Mouse (Mus musculus): ENCODE results near the gene Slc13a2. TPM values are rescaled to one million over a fixed set of nuclear protein-coding genes. Genes with fewer than 3 reads are reported as not detected.

The Slc13a2 gene
- polyA plus RNA-seq, 1 experiment from 2014 or later: 0.20 TPM

DNA sequence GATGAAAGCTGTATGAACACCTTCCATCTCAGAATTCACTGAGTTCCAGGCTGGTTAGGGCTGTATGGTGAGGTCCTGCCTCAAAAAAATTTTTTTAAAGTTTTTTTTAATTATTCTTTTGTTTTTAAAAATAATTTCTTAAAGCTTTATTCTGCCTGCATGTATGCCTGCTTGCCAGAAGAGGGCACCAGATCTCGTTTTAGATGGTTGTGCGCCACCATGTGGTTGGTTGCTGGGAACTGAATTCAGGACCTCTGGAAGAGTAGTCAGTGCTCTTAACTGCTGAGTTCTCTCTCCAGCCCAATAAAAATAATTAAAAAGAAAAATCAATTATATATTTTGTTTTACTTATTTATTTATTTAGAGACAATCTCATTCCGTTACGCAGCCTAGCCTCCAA, 31.7 kb upstream of the Slc13a2 start:
- no peaks in the 10 kb centered on the region for H3K79me2 ChIP-seq (ENCODE audit: inconsistent target)
- WGBS (ENCODE audit: missing documents): 20% methylated on average over 4 of the region's 4 CpGs
- H3K36me3 ChIP-seq (ENCODE audit: inconsistent target): no peaks in the 10 kb centered on the region
- H3K4me3 ChIP-seq (ENCODE audit: inconsistent target): no peak overlapping the region
- H3K27ac ChIP-seq: no peak overlapping the region

DNA sequence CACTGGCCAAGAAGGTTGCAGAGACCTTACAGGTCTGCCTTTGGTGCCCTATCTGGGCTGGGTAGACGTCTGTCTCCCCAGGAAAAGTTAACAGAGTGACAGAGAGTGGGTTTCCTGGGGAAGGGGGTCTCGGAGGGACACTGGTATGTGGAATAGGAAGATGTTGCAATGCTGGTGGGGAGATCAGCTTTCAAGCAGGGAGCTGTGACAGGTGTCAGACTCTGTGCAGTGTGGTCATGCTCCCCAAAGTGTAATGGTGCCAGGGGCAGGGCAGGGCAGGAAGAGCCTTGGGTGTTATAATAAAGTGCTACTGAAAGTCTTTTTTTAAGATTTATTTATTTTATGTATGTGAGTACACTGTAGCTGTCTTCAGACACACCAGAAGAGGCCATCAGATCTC, 28.3 kb upstream of the Slc13a2 start:
- no peak overlapping the region for H3K4me3 ChIP-seq (ENCODE audit: inconsistent target)
- no peaks in the 10 kb centered on the region for H3K79me2 ChIP-seq (ENCODE audit: inconsistent target)
- WGBS (ENCODE audit: missing documents): 0% methylated on average over 2 of the region's 2 CpGs
- H3K36me3 ChIP-seq (ENCODE audit: inconsistent target): no peaks in the 10 kb centered on the region
- H3K27ac ChIP-seq: no peak overlapping the region

DNA sequence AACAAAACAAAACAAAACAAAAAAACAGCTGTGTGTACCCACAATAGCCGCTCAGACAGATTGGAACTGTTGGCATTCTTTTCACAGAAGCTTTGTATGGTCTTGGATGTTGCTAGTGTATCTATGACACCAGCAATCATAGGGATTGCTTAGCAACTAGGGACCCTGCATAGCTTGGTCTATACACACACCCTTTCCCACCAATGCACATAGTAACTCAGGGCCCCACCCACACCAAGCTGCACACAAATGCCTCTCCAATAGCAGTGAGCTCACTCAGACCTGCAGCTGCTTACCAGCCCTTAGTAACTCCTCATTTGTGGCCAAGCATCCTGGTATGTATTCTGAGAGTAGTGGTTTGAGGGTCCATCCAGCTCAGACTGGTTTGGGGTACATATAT, 26.2 kb upstream of the Slc13a2 start:
- Histone ChIP-seq H3K4me3 (ENCODE audit: inconsistent target) (no peak overlapping the region), H3K27ac (no peak overlapping the region), H3K36me3 (ENCODE audit: inconsistent target) (no peaks in the 10 kb centered on the region), H3K79me2 (ENCODE audit: inconsistent target) (no peaks in the 10 kb centered on the region)
- WGBS (ENCODE audit: missing documents): 100% methylated on average over 1 of the region's 1 CpGs

DNA sequence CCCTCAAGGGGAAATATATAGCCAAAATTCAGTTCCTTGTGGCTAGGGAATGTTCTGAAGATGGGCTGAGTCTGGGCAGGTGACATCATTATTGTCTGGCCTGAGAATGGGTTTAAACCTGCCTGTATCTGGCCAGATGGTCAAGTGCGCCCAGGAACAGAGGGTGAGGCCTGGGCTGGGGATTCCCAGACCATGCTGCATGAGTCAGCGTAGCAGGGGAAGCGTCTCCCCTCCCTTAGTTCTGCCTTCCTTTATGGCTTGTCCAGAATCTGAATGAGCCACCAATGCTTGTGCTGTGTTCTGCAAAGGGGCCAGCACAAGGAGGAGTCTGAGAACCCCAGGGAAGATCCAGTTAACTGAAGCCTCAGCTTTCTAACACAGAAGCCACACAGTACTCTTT, 25.2 kb upstream of the Slc13a2 start:
- WGBS (ENCODE audit: missing documents): 39% methylated on average over 3 of the region's 3 CpGs
- Histone ChIP-seq H3K79me2 (ENCODE audit: inconsistent target) (no peaks in the 10 kb centered on the region), H3K4me3 (ENCODE audit: inconsistent target) (no peak overlapping the region), H3K27ac (no peak overlapping the region), H3K36me3 (ENCODE audit: inconsistent target) (no peaks in the 10 kb centered on the region)

DNA sequence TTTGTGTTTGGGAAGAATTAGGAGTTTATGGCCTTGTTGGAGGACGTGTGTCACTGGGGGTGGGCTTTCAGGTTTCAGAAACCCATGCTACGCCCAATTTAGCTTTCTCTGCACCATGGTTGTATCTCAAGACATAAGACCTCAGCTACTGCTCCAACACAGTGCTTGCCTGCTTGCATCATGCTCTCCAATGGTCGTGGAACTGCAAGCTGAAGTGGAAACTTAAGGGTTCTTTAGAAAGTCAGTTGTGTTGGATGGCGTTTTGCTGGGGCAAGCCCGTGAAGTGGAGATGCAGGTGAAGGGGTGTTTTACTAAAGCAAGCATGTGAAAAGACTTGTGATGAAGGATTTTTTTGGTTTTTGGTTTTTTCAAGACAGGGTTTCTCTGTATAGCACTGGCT, 21.1 kb upstream of the Slc13a2 start:
- WGBS (ENCODE audit: missing documents): 92% methylated on average over 5 of the region's 5 CpGs
- no peaks in the 10 kb centered on the region for H3K36me3 ChIP-seq (ENCODE audit: inconsistent target)

DNA sequence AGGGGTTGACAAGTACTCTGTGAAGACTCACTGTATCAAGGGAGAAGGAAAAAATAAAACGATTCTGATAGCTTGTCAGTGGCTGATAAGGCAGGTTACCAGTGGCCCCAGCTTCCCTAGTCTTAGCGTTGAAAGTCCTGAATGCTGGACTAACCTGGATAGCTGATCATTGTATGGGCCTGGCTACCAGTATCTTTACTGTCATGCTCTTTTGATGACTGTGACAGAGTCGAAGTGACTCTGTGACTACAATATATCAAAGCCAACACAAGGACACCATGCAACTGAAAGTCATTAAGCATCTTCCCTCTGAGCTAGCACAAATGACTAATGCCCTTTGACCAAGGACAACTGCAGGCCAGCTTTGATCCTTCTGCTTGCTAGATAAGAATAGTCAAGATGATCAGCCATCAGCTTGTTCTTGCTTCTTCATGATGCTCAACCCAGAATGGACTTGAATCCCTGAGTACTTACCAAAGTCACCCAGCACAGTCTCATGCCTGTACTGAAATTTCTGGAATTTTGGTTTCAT, 16.4 kb upstream of the Slc13a2 start:
- no peak overlapping the region for H3K4me3 ChIP-seq (ENCODE audit: inconsistent target)
- no peaks in the 10 kb centered on the region for H3K79me2 ChIP-seq (ENCODE audit: inconsistent target)
- no peaks in the 10 kb centered on the region for H3K36me3 ChIP-seq (ENCODE audit: inconsistent target)
- 85% methylated on average over 3 of the region's 3 CpGs for WGBS (ENCODE audit: missing documents)
- no peak overlapping the region for H3K27ac ChIP-seq

More for the DNA sequence above, 21.1 kb upstream of the Slc13a2 start:
- Histone ChIP-seq H3K79me2 (ENCODE audit: inconsistent target) (no peaks in the 10 kb centered on the region), H3K4me3 (ENCODE audit: inconsistent target) (no peak overlapping the region), H3K27ac (no peak overlapping the region)

DNA sequence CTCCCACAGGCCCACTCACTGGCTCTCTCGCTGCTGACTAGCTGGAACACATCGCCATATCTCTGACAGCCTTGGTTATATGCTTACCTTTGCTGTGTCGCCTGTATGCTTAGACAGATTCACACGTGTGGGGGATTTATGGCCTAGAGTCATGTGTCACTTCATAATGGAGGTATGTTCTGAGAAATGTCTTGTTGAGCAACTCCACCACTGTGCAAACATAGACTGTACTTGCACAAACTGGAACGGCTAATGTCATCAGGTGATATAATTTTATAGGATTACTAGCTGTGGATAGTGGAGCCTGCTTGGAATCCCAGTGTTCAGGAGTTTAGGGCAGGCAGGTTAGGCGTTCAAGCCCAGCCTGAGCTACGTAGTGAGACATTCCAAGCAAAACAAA, 15.2 kb upstream of the Slc13a2 start:
- no peaks in the 10 kb centered on the region for H3K79me2 ChIP-seq (ENCODE audit: inconsistent target)
- WGBS (ENCODE audit: missing documents): 91% methylated on average over 7 of the region's 7 CpGs
- no peak overlapping the region for H3K27ac ChIP-seq
- H3K36me3 ChIP-seq (ENCODE audit: inconsistent target): no peaks in the 10 kb centered on the region
- no peak overlapping the region for H3K4me3 ChIP-seq (ENCODE audit: inconsistent target)

DNA sequence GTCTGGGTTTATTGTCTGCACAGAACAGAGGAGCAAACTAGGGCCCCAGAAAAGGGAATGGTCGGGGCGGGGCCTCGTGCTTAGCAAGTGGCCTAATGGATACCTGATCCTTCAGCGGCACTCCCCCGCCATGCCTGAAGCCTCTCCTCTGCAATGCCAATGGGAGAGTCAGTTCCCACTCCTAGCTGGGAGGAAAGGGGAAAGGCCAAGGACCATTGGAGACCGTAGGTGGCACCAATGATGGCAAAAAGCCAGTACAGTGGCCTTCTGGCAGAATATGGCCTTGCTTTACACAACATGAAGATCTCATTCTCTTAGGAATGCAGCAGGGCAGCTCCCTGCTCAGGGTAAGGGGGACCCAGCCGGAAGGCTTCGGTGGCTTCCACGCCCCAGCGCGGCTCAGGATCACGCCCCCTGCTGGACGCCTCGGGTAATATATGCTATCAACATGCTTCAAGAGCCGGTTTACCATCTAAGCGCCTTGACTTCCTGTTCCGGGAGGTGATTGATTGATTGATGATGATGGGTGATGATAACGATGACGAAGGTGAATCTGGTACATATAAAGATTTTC, 13.8 kb upstream of the Slc13a2 start:
- Histone ChIP-seq H3K36me3 (ENCODE audit: inconsistent target) (no peaks in the 10 kb centered on the region), H3K4me3 (ENCODE audit: inconsistent target) (no peak overlapping the region), H3K27ac (no peak overlapping the region), H3K79me2 (ENCODE audit: inconsistent target) (no peaks in the 10 kb centered on the region)
- WGBS (ENCODE audit: missing documents): 26% methylated on average over 19 of the region's 19 CpGs

DNA sequence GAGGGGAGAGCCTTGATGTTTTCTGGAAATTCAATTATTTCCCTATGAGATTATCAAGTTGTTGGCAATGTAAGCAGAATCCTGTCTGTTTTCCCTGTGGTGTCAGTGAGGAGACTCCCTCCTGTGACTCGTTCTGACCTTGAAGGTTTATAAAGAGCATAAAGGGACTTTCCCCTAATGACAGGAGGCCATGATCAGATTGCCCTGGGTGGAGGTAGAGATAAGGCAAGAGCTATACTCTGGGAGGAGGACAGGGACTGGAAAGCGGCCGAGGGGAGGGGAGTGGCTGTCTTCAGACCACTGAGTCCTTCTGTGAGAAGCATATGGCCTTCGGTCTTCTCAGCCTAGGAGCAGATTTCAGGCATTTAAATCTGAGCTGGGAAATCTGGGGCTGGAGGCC, 12.0 kb upstream of the Slc13a2 start:
- Histone ChIP-seq H3K4me3 (ENCODE audit: inconsistent target) (no peak overlapping the region), H3K79me2 (ENCODE audit: inconsistent target) (no peaks in the 10 kb centered on the region), H3K36me3 (ENCODE audit: inconsistent target) (no peaks in the 10 kb centered on the region), H3K27ac (no peak overlapping the region)
- WGBS (ENCODE audit: missing documents): 94% methylated on average over 4 of the region's 4 CpGs

DNA sequence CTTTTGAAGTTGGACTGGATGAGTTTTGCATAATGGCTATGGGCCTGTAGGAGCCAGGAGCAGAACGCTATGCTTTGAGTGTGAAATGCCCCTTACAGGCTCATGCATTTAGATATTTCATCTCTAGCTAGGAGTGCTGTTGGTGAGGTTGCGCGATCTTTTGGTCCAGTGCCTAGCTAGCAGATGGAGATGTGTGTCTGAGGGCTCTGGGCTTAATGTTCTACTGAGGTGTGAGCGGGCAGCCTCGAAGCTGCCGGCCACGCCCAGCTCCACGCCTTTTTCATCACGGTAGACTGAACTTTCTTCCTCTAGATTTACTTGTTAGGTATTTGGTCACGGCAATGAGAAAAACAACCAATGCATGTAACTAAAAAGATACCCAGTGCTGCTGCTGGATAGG, 9.2 kb upstream of the Slc13a2 start:
- no peaks in the 10 kb centered on the region for H3K79me2 ChIP-seq (ENCODE audit: inconsistent target)
- no peaks in the 10 kb centered on the region for H3K36me3 ChIP-seq (ENCODE audit: inconsistent target)
- 89% methylated on average over 10 of the region's 10 CpGs for WGBS (ENCODE audit: missing documents)
- H3K4me3 ChIP-seq (ENCODE audit: inconsistent target): no peak overlapping the region
- H3K27ac ChIP-seq: no peak overlapping the region

DNA sequence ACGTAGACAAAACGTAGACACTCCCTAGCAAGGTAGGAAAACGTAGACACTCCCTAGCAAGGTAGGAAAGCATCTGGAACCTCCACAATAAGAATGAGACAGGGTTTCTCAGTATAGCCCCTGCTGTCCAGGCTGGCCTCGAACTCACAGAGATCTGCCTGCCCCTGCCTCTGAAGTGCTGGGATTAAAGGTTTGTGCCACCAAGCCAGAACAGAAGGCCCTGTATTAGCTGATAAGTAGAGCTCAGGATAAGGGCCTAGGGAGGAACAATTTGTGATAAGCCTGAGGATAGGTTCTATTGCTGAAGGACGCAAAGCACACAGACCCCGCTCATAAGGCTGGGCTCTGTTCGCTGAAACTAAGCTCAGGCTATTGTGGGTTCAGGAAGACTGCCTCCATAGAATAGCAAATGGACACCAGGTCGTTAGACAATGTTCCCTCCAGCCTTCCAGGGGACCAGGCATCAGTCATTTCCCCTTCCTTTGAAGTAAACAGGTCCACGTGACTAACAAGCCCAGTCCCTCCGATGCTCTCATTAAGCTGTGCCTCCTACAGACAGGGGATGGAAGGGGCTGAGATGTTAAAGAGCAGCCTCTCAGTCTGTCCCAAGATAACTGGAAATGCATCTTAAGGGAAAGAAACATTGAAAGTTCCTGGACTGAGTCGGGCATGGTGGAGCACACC, 8.3 kb upstream of the Slc13a2 start:
- Histone ChIP-seq H3K4me3 (ENCODE audit: inconsistent target) (no peak overlapping the region), H3K36me3 (ENCODE audit: inconsistent target) (no peaks in the 10 kb centered on the region), H3K27ac (no peak overlapping the region), H3K79me2 (ENCODE audit: inconsistent target) (no peaks in the 10 kb centered on the region)
- 70% methylated on average over 11 of the region's 11 CpGs for WGBS (ENCODE audit: missing documents)

DNA sequence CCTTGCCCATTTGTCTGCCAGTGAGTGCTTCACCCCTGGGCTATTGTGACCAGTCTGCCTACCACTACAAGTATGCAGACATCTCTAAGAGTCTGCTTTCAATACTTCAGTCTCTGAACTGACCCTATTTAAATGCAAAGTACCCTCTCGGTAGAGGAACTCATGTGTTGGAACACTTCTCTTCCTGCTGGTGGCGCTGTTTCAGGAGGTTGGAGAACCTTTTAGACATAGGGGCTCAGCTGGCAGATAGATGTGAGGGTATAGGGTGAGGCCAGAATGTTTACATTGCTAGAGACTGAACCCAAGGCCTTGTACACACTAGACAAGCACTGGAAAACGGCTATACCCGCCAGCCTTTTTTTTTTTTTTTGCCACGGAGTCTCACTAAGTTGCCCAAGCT, 6.3 kb upstream of the Slc13a2 start:
- Histone ChIP-seq H3K27ac (no peak overlapping the region), H3K79me2 (ENCODE audit: inconsistent target) (no peaks in the 10 kb centered on the region), H3K36me3 (ENCODE audit: inconsistent target) (no peaks in the 10 kb centered on the region), H3K4me3 (ENCODE audit: inconsistent target) (no peak overlapping the region)
- WGBS (ENCODE audit: missing documents): 88% methylated on average over 3 of the region's 5 CpGs

DNA sequence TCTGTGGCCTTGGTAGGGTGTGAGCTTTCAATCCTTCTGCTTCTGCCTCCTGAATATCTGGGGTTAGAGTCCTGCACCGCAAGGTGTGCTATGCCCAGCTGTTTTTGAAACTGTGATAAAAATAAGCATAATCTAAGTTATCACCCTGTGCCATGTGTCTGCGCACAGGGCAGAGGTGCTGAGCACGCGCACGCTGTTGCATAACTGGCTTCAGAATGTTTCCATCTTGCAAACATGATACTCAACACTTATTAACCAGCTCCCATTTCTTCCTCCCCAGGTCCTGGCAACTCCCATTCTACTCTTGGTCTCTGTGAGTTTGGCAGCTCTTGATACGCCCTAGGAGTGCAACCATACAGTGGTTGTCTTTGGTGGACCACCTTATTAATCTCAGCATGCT, 5.6 kb upstream of the Slc13a2 start:
- 94% methylated on average over 6 of the region's 6 CpGs for WGBS (ENCODE audit: missing documents)
- Histone ChIP-seq H3K79me2 (ENCODE audit: inconsistent target) (no peaks in the 10 kb centered on the region), H3K36me3 (ENCODE audit: inconsistent target) (no peaks in the 10 kb centered on the region), H3K4me3 (ENCODE audit: inconsistent target) (no peak overlapping the region), H3K27ac (no peak overlapping the region)

DNA sequence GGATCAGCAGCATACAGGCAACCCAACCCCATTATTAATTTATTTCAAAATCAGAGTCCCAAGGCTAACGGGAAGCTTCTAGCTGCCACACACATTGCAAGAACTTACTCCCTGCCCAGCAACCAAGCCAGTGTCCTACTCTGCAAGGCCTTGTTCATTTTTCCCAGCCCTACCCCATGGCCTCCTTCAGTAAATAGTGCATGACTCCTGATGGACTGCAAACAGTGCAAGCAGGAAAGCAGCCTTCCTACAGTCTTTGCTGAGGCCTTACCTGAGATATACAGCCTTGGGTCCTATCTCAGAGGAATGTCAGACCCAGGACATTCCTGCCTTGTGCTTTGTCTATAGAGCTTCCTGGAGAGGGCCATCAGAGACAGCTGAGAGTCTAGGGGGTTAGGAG, 3.6 kb upstream of the Slc13a2 start:
- 100% methylated on average over 1 of the region's 1 CpGs for WGBS (ENCODE audit: missing documents)
- no peak overlapping the region for H3K27ac ChIP-seq
- no peak overlapping the region for H3K4me3 ChIP-seq (ENCODE audit: inconsistent target)
- no peaks in the 10 kb centered on the region for H3K79me2 ChIP-seq (ENCODE audit: inconsistent target)
- no peaks in the 10 kb centered on the region for H3K36me3 ChIP-seq (ENCODE audit: inconsistent target)

DNA sequence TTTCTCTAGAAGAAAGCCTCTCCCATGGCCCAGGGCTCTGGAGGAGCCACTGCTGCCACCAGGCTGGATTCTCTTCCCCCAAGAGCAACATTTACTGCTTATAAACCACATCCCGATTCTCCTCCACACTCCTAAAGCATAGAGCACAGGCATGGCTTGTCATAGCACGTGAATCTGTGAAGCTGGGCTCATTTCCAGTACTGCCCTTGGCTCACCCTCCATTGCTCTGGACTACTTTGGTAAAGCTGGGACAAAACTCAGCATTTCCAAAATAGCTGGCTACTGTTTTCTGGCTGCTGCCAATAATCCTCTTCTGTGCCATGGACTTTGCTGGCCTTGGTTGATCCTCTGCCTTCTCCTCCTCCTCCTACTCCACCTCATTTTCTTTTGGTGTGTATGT, 2.3 kb upstream of the Slc13a2 start:
- no peak overlapping the region for H3K4me3 ChIP-seq (ENCODE audit: inconsistent target)
- WGBS (ENCODE audit: missing documents): 79% methylated on average over 2 of the region's 2 CpGs
- H3K27ac ChIP-seq: no peak overlapping the region
- H3K36me3 ChIP-seq (ENCODE audit: inconsistent target): no peaks in the 10 kb centered on the region
- H3K79me2 ChIP-seq (ENCODE audit: inconsistent target): no peaks in the 10 kb centered on the region
